Mouse (Mus musculus) forebrain, embryonic 15.5 days (tissue): ENCODE measurements around the gene Ptprt. TPM values are rescaled to one million over a fixed set of nuclear protein-coding genes. Genes with fewer than 3 reads are reported as not detected.
"Not testable (repeated sequence)": the region's sequence is repeated elsewhere in the genome, so short reads cannot be mapped to it uniquely, and the experiment has no call there.

Source experiments
- ATAC-seq: fragments of 200-750 bp; cut with Nextera tagmentation; replicated peaks from 2 replicates; pipeline ENCODE4 v1.8.0; 2017; ENCODE audit warnings: mild to moderate bottlenecking, moderate TSS enrichment, moderate library complexity
- H3K27ac ChIP-seq: fragments of 300-500 bp; sonication (generic); replicated peaks from 2 replicates; pipeline ENCODE4 v1.5.1; 2015; ENCODE audit warnings: mild to moderate bottlenecking, inconsistent platforms
- H3K27me3 ChIP-seq: fragments of 300-500 bp; sonication (generic); 2 replicates; pipeline ENCODE4 v1.6.1; 2015; ENCODE audit warnings: inconsistent platforms
- H3K36me3 ChIP-seq: fragments of 300-500 bp; sonication (generic); 2 replicates; pipeline ENCODE4 v1.6.1; 2015; ENCODE audit warnings: mild to moderate bottlenecking, inconsistent platforms
- H3K4me1 ChIP-seq: fragments of 300-500 bp; sonication (generic); 2 replicates; pipeline ENCODE4 v1.6.1; 2015; ENCODE audit warnings: inconsistent platforms
- H3K4me2 ChIP-seq: fragments of 300-500 bp; sonication (generic); replicated peaks from 2 replicates; pipeline ENCODE4 v1.6.1; 2015; ENCODE audit warnings: mild to moderate bottlenecking, inconsistent platforms
- H3K4me3 ChIP-seq: fragments of 300-500 bp; sonication (generic); 2 replicates; pipeline ENCODE4 v1.5.1; 2015; ENCODE audit warnings: mild to moderate bottlenecking, inconsistent platforms
- H3K9ac ChIP-seq: fragments of 300-500 bp; sonication (generic); replicated peaks from 2 replicates; pipeline ENCODE4 v1.6.1; 2015; ENCODE audit warnings: mild to moderate bottlenecking, inconsistent platforms
- H3K9me3 ChIP-seq: fragments of 300-500 bp; sonication (generic); 2 replicates; pipeline ENCODE4 v1.6.1; 2016; ENCODE audit warnings: inconsistent platforms
- WGBS: fragments of 180-500 bp; shearing (Covaris S2); methylation state at CpG from one replicate; pipeline ENCODE4 v1.1.7; 2015; ENCODE audit warnings: mixed read lengths; 5-methylcytosine and 5-hydroxymethylcytosine counted together
- polyA plus RNA-seq: library from polyadenylated mRNA; unstranded; fragments of >200 nt; fragmentation: Nextera tagmentation; extraction: Ambion mirVana; gene quantifications from 2 replicates; pipeline ENCODE4 v1.2.1, GENCODE M21; 2015

Ptprt gene
- polyA plus RNA-seq, 1 experiment from 2014 or later, result 8.2 TPM

DNA sequence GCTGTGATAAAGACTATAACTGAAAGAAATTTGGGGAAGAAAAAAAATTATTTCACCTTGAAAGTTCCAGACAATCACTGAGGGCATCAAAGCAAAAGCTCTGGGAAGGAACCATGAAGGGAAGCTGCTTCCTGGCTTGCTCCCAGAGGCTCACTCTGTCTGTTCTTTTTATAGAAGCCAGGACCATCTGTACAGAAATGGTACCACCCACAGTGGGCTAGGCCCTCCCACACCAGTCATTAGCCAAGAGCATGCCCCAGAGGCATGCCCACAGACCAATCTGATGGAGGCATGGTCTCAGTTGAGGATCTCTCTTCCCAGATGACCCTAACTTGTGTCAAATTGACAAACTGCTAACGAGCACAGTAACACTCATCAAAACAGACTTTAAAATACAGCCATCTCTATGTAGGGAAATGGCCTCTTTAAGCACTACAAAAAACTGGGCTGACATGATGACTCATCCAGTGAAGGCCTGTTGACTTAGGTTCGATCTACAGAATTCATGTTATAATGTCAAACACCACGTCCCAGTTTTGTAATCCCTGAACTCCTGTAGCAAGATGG lies 519.0 kb downstream of the Ptprt start:
- Histone ChIP-seq H3K4me1 (no peaks in the 10 kb centered on the region), H3K9me3 (no peaks in the 10 kb centered on the region), H3K4me2 (no peak overlapping the region), H3K9ac (no peak overlapping the region), H3K27me3 (no peaks in the 10 kb centered on the region), H3K4me3 (no peak overlapping the region), H3K36me3 (no peaks in the 10 kb centered on the region), H3K27ac (no peak overlapping the region)
- WGBS, result 72% methylated on average over 3 of the region's 3 CpGs
- no peak for ATAC-seq

DNA sequence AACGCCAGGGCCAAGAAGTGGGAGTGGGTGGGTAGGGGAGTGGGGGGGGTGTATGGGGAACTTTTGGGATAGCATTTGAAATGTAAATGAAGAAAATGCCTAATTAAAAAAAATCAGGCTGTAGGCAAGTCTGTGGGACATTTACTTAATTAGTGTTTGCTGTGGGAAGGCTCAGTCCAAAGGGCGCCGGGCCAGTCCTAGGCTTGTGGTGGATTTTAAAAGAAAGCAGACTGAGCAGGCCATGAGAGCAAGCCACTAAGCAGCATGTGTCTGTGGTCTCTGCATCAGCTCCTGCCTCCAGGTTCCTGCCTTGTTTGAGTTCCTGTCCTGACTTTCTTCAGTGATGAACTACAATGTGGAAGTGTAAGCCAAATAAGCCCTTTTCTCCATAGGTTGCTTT lies 524.8 kb downstream of the Ptprt start:
- H3K4me2 ChIP-seq, H3K4me1 ChIP-seq, ATAC-seq, H3K9ac ChIP-seq, H3K27ac ChIP-seq, H3K4me3 ChIP-seq, H3K9me3 ChIP-seq, H3K36me3 ChIP-seq: not testable (repeated sequence)
- WGBS, result 66% methylated on average over 3 of the region's 3 CpGs
- H3K27me3 ChIP-seq, result peaks cover 12% of the 10 kb centered on the region; the same call in 1 of the 2 replicates

DNA sequence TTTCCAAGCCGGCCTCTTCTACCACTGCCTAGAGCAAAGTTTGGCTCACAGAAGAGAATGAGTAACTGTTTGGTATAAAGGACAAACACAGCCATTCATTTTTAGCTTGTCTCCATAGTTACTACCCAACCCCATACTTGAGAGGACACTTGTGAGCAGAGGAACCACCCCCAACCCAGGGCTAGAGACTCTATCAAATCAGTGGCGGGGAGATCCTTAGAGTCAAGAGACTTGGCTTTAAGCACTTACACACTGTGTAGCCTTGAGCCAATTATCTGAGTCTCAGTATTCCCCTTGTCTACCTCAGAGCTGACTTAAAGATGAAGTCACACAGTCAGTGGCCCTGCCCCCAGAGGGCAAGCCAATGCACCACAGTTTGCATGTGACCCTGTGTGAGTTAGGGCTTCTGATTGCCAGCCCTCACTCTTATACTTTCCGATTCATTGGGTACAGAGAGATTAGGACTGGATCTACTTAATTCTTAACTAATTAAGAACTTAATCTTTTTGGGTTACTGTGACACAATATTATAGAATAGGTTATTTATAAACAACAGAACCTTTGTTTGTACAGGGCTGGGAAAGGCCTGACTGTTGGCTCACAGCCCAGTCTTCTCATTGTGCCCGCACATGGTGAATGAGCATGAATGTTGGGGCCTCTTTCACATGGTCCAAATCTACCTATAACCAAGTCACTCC lies 529.2 kb downstream of the Ptprt start:
- Histone ChIP-seq H3K4me2 (no peak overlapping the region), H3K4me1 (0 out of 2 replicates have a peak, but pooled peaks cover 2% of the 10 kb centered on the region), H3K27ac (no peak overlapping the region), H3K4me3 (no peak overlapping the region), H3K9ac (no peak overlapping the region), H3K27me3 (peaks cover 23% of the 10 kb centered on the region; the same call in 1 of the 2 replicates), H3K9me3 (no peaks in the 10 kb centered on the region), H3K36me3 (no peaks in the 10 kb centered on the region)
- 21% methylated on average over 4 of the region's 4 CpGs for WGBS
- peak; percentile 78 for ATAC-seq

DNA sequence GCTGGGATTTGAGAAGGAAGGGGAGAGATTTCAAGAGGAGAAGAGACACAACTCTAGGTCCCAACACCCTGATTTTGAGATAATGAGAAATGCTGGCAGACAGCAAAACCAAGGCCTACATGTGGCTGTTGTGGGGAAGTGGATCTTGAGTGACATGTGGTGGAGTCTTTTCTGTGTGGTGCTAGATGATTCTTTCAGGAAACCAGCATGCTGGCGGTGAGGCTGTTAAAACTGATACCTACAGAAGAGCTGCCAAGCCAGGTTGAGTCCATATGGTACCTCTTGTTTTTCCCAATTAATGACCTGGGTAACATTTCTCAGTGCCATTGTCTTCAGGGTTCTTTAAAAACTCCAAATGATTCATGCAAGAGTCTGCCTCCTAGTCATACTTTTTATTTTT lies 531.1 kb downstream of the Ptprt start:
- no peak for ATAC-seq
- Histone ChIP-seq H3K36me3 (no peaks in the 10 kb centered on the region), H3K9ac (no peak overlapping the region), H3K9me3 (no peaks in the 10 kb centered on the region), H3K4me3 (no peak overlapping the region), H3K27ac (no peak overlapping the region), H3K4me1 (0 out of 2 replicates have a peak, but pooled peaks cover 2% of the 10 kb centered on the region), H3K27me3 (peaks cover 21% of the 10 kb centered on the region; the same call in 1 of the 2 replicates), H3K4me2 (no peak overlapping the region)
- 81% methylated on average over 1 of the region's 1 CpGs for WGBS

DNA sequence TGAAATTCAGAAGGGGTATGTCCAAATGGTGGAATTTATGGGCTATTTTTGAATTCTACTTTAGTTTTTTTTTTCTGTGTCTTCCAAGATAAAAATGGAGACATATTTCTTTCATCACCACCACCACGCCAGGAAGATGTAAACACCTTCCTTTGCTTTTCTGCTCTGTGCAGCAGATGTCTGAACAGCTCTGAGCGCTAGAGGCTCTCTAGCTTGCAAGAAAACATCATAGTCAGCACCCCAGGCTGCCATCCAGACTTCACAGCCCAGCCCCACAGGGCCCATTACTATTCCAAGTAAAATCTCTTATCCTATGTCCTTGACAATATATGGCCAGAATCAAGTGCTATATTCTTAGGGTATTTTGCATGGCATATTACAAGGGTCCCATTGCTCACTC lies 542.9 kb downstream of the Ptprt start:
- H3K9me3 ChIP-seq, result no peaks in the 10 kb centered on the region
- no peak overlapping the region for H3K9ac ChIP-seq
- H3K4me3 ChIP-seq, result no peak overlapping the region
- 85% methylated on average over 2 of the region's 2 CpGs for WGBS
- no peak for ATAC-seq
- H3K27ac ChIP-seq, result no peak overlapping the region
- H3K36me3 ChIP-seq, result no peaks in the 10 kb centered on the region
- no peaks in the 10 kb centered on the region for H3K4me1 ChIP-seq
- H3K4me2 ChIP-seq, result no peak overlapping the region
- H3K27me3 ChIP-seq, result no peaks in the 10 kb centered on the region

DNA sequence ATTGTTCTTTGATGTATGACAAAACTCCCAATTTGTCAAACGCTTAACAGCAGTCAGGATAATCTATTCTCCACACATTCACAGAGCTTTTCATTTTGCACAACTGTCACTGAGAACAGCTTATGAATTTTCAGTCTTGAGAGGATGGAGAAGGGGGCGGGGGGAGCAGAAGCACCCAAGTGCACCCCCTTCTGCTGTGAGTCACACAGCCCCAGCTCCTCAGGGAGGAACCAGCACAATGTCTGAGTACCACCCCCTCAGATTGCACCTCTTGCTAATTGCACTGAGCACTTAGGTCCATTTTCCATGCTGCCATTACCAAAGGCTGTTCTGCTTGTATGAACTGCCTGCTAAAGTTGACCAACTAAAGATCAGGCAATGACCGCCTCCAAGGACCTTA lies 578.6 kb downstream of the Ptprt start:
- 72% methylated on average over 3 of the region's 3 CpGs for WGBS
- Histone ChIP-seq H3K9ac (no peak overlapping the region), H3K27me3 (no peaks in the 10 kb centered on the region), H3K4me1 (peaks cover 20% of the 10 kb centered on the region), H3K4me2 (no peak overlapping the region), H3K4me3 (no peak overlapping the region), H3K36me3 (no peaks in the 10 kb centered on the region), H3K9me3 (no peaks in the 10 kb centered on the region), H3K27ac (peak overlapping the region; percentile 19; the same call in 1 of the 2 replicates)
- peak; percentile 68 for ATAC-seq

DNA sequence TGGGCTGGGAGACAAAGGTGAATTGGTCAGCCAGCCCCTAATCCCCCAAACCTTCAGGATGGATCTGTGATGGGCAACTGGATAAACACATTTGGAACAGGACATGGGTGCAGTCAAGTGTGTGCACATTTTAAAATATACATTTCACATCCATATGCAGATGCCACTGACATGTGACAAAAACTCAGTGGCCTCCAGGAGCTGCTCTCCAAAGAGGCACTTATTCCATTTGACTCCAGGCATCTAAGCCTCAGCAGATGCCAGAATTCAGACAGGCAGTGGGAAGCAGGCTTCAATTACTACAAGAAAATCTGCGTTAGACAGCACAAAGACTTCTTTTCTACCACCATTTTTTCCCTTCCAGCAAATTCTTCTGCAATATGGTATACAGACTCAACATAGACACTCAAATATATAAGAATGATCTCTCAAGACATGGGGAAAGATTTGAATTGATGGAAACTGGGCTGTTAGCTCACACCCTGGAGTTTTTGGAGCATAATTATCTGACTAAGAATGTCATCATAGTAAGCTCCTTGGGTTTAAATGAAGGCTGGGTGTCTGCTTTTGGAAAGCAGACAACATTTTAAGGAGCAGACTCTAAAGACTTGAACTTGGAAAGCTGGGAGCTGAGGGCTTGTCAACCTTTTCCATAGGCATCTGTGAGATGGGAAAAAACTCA lies 580.1 kb downstream of the Ptprt start:
- peak overlapping the region; percentile 47 for H3K27ac ChIP-seq
- no peak overlapping the region for H3K4me3 ChIP-seq
- no peaks in the 10 kb centered on the region for H3K27me3 ChIP-seq
- 36% methylated on average over 1 of the region's 1 CpGs for WGBS
- no peaks in the 10 kb centered on the region for H3K36me3 ChIP-seq
- no peak overlapping the region for H3K4me2 ChIP-seq
- no peak for ATAC-seq
- no peaks in the 10 kb centered on the region for H3K9me3 ChIP-seq
- peaks cover 20% of the 10 kb centered on the region for H3K4me1 ChIP-seq
- H3K9ac ChIP-seq, result no peak overlapping the region

DNA sequence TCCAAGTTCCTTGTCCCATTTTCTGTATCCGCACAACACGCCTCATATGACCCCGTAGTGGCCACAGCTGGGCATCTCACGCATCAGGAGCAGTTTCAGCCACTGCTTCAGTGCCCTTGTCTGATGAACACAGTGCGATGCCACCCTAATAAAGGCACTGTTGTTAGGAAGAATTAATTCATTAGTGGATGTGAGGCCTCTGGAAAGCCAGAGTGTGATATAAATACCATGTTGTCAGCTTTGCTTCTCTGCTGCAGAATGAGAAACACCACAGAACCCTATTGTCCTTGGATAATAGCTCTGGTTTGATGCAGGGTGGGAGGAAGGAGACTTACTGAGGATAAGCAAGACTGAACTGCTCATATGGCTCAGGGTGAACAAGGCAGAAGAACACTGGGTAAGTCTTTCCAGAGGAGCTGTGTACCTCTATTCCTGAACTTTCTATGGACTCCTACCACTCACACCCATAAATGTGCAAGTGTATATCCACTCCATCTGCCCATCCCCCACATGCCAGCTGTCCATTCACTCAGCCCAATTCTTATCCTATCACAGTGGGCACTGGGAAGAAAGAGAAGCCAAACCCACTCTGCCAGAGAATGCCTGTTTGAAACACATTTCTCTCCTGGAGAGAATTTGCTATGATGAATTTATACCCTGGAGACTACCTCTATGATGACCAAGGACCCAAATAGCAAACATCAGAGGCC lies 582.2 kb downstream of the Ptprt start:
- no peak for ATAC-seq
- peaks cover 20% of the 10 kb centered on the region for H3K4me1 ChIP-seq
- no peak overlapping the region for H3K9ac ChIP-seq
- H3K4me3 ChIP-seq, result no peak overlapping the region
- WGBS, result 79% methylated on average over 5 of the region's 5 CpGs
- H3K36me3 ChIP-seq, result no peaks in the 10 kb centered on the region
- H3K4me2 ChIP-seq, result no peak overlapping the region
- H3K9me3 ChIP-seq, result no peaks in the 10 kb centered on the region
- H3K27me3 ChIP-seq, result no peaks in the 10 kb centered on the region
- no peak overlapping the region for H3K27ac ChIP-seq

DNA sequence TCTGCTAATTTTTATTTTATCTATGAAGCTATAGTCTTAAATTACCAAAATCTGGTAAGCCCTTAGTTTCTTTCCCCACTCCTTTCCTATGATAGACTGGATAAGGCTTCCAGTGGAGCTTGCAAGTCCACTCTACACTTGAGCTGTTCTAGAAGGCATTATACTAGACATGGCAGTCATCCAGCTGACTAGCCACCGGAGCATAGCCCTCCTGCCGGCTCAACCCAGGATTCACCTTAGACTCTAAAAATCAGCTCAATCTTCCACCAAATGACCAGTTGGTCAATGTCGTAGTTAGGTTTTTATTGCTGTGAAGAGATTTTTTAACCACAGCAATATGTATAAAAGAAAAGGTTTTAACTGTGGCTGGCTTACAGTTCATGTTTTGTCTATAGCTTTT lies 608.1 kb downstream of the Ptprt start:
- H3K4me3 ChIP-seq, result no peak overlapping the region
- H3K9me3 ChIP-seq, result no peaks in the 10 kb centered on the region
- no peaks in the 10 kb centered on the region for H3K27me3 ChIP-seq
- WGBS, result 92% methylated on average over 3 of the region's 3 CpGs
- H3K9ac ChIP-seq, result no peak overlapping the region
- no peak overlapping the region for H3K27ac ChIP-seq
- H3K4me2 ChIP-seq, result no peak overlapping the region
- no peaks in the 10 kb centered on the region for H3K36me3 ChIP-seq
- ATAC-seq, result no peak
- H3K4me1 ChIP-seq, result no peaks in the 10 kb centered on the region

DNA sequence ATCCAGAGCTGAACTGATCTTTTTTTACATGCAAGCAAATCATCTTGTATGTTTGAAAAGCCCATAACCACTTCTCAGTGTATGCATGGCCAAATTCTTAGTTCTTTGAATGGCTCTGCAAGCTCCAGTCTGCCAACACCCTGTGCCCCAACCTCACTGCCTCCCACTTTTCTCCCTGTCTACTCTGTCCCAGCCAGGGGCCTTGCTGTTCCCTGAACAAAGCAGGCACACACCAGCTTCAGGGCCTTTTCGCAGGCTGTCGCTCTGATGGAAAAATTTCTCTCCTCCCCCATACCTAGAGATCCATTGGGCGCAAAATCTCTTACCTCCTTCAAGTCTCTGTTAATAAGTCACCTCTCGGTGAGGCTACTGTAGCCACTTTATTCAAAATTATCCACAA lies 610.7 kb downstream of the Ptprt start:
- H3K4me2 ChIP-seq, result no peak overlapping the region

DNA sequence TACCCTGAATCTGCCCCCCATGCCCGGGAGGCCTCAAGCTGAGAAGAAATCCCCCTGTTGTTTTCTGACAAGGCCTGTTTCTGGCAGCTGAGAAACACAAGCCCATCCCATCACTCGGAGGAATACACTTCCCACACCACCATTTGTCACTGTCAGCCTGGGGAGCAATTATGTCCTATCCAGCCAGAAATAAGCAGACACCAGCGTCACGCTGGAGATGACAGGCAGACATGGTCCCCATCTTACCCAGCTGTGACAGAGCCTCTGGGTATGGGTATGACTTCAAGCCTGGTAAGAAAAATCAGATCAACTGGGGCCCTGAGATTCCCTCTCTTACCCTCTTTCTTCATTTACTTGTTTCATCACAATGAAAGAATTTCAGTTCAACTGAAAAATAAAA lies 625.3 kb downstream of the Ptprt start:
- H3K4me3 ChIP-seq, result no peak overlapping the region
- no peak overlapping the region for H3K9ac ChIP-seq
- no peaks in the 10 kb centered on the region for H3K36me3 ChIP-seq
- H3K27ac ChIP-seq, result no peak overlapping the region
- ATAC-seq, result no peak
- H3K4me2 ChIP-seq, result no peak overlapping the region
- H3K27me3 ChIP-seq, result no peaks in the 10 kb centered on the region
- WGBS, result 81% methylated on average over 4 of the region's 4 CpGs
- H3K9me3 ChIP-seq, result no peaks in the 10 kb centered on the region
- H3K4me1 ChIP-seq, result no peaks in the 10 kb centered on the region

More for the DNA sequence above, 610.7 kb downstream of the Ptprt start:
- no peak overlapping the region for H3K4me3 ChIP-seq
- no peak overlapping the region for H3K9ac ChIP-seq
- no peaks in the 10 kb centered on the region for H3K36me3 ChIP-seq
- H3K4me1 ChIP-seq, result no peaks in the 10 kb centered on the region
- no peaks in the 10 kb centered on the region for H3K9me3 ChIP-seq
- no peaks in the 10 kb centered on the region for H3K27me3 ChIP-seq
- WGBS, result 76% methylated on average over 4 of the region's 4 CpGs
- H3K27ac ChIP-seq, result no peak overlapping the region
- ATAC-seq, result no peak

DNA sequence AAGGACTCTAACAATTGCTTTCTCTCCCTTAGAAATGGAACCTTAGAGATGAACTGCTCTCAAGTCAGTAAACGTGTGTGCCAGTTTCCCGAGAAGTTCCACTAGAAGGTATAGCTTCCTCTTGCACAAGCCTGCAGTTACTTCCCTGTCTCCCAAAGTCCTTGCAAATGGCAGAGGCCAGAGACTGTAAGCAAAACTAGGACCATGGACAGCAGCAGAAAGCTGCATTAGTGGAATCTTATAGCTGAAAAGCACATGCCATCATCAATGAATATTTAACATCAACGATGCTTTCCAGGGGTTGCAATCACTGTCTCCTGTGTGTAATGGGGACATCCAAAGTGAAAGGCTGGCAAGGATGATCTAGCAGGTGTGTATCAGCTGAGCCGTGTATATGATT lies 629.3 kb downstream of the Ptprt start:
- Histone ChIP-seq H3K9ac (no peak overlapping the region), H3K27me3 (no peaks in the 10 kb centered on the region), H3K27ac (no peak overlapping the region), H3K4me2 (no peak overlapping the region), H3K4me3 (no peak overlapping the region), H3K4me1 (no peaks in the 10 kb centered on the region), H3K36me3 (no peaks in the 10 kb centered on the region), H3K9me3 (no peaks in the 10 kb centered on the region)
- 64% methylated on average over 4 of the region's 4 CpGs for WGBS
- ATAC-seq, result no peak
